Comparison of ENCODE assay signal across 34 mouse cellular contexts in the genomic region with DNA sequence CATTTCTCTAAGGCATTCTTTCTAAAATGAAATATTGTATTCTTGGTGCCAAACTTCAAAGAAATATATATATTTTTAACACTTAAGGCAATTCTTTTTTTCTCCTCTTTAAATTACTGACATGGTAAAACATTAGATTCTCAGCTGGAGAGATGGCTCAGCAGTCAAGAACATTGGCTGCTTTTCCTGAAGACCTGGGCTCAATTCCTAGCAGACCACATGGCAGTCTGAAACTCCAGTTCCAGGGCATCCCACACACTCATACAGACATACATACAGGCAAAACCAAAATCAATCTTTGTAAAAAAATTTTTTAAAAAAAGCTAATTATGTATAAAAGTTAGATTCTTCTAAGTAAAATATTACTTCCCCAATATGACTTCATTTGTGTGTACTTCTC. TPM values are rescaled to one million over a fixed set of nuclear protein-coding genes. Genes with fewer than 3 reads are reported as not detected.
"Had no signal": no experiment of that assay in that cellular context is flagged by ENCODE, and none has a peak within 500 bp of the region (broad histone marks: within the 10 kb centered on the region; RNA-seq: fewer than 3 reads in every experiment).

No protein-coding gene starts in this region.

- H3K4me3 ChIP-seq: heart, adult 2 months; heart, embryonic 13.5 days; heart, embryonic 15.5 days; hindbrain, embryonic 13.5 days; hindbrain, embryonic 15.5 days; kidney, embryonic 15.5 days; limb, embryonic 13.5 days; limb, embryonic 15.5 days; liver, embryonic 12.5 days had no signal

- DNase-seq: gastrocnemius, postnatal 14 days; gastrocnemius, postnatal 36 days; heart, adult 2 months; heart, postnatal 14 days; heart, postnatal 36 days; kidney, adult 11 months; kidney, adult 2 months; kidney, adult 9 months; kidney, postnatal 14 days; kidney, postnatal 36 days; layer of hippocampus, adult 9-11 months; layer of hippocampus, postnatal 36 days; left cerebral cortex, postnatal 4 days had no signal

- H3K27ac ChIP-seq: heart, adult 2 months; heart, embryonic 13.5 days; heart, embryonic 15.5 days; hindbrain, embryonic 13.5 days; hindbrain, embryonic 15.5 days; hindbrain, postnatal 0 days; kidney, embryonic 15.5 days; kidney, postnatal 0 days; limb, embryonic 13.5 days; limb, embryonic 15.5 days; liver, embryonic 12.5 days; liver, embryonic 14.5 days had no signal

RNA-seq across cellular contexts. Expression of gene 4933425L06Rik, which starts 50.0 kb away (rescaled TPM):
- total RNA-seq: gastrocnemius, adult 18-20 months; gastrocnemius, adult 8-10 months; gastrocnemius, postnatal 14 days; gastrocnemius, postnatal 36 days; heart, adult 2 months; heart, postnatal 14 days; heart, postnatal 36 days; hematopoietic stem cell, adult 5-6 weeks; hindbrain, postnatal 0 days; layer of hippocampus, adult 18-20 months; layer of hippocampus, postnatal 14 days; layer of hippocampus, postnatal 36 days; left cerebral cortex, adult 18-20 months; left cerebral cortex, adult 8-10 months; left cerebral cortex, postnatal 10 days; left cerebral cortex, postnatal 25 days; left cerebral cortex, postnatal 4 days; liver, adult 2 months had no signal
